In the genomic region with DNA sequence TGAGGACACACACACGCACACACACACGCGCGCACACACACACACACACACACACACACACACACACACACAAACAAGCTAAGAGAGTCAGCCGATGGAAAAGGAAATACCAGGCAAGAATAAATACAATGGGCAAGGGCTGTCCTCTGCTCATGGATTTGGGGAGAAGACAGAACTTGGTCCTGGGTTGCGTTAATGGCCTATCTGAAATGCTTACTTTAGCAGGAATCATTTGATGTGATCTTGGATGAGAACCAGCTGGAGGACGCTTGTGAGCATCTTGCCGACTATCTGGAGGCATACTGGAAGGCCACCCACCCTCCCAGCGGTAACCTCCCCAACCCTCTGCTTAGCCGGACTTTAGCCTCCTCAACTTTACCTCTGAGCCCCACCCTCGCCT, we compare ENCODE assay signal across 24 mouse cellular contexts.
"Had no signal": no experiment of that assay in that cellular context is flagged by ENCODE, and none has a peak within 500 bp of the region (broad histone marks: within the 10 kb centered on the region; RNA-seq: fewer than 3 reads in every experiment).

No protein-coding gene starts in this region.

- H3K9ac ChIP-seq: heart, embryonic 12.5 days; hindbrain, embryonic 12.5 days; hindbrain, embryonic 14.5 days; limb, embryonic 12.5 days had no signal

- H3K36me3 ChIP-seq: hindbrain, embryonic 12.5 days had no signal

- H3K27ac ChIP-seq: gastrocnemius, adult 2 months; heart, embryonic 10.5 days; hindbrain, embryonic 10.5 days; hindbrain, embryonic 12.5 days; hindbrain, embryonic 14.5 days; layer of hippocampus, adult 2 months; left cerebral cortex, adult 2 months; limb, embryonic 10.5 days; limb, embryonic 12.5 days had no signal

- DNase-seq: gastrocnemius, adult 2 months; gastrocnemius, postnatal 10 days; gastrocnemius, postnatal 25 days; heart, adult 18-20 months; heart, postnatal 10 days; heart, postnatal 4 days; kidney, adult 18-20 months; kidney, adult 8-10 months; kidney, postnatal 10 days; kidney, postnatal 25 days; kidney, postnatal 4 days; liver had no signal

- H3K4me3 ChIP-seq: gastrocnemius, adult 2 months; heart, embryonic 10.5 days; heart, embryonic 12.5 days; hindbrain, embryonic 10.5 days; hindbrain, embryonic 12.5 days; layer of hippocampus, adult 2 months; left cerebral cortex, adult 2 months; limb, embryonic 10.5 days; limb, embryonic 12.5 days had no signal

- H3K4me2 ChIP-seq: heart, embryonic 12.5 days; hindbrain, embryonic 12.5 days; hindbrain, embryonic 14.5 days; limb, embryonic 12.5 days had no signal

- H3K9me3 ChIP-seq: heart, embryonic 10.5 days; heart, embryonic 12.5 days; hindbrain, embryonic 10.5 days; hindbrain, embryonic 12.5 days; limb, embryonic 10.5 days; limb, embryonic 12.5 days had no signal

- ATAC-seq: hindbrain, embryonic 16.5 days; inflammation-experienced regulatory T-cells, adult 6 months; intestine, embryonic 16.5 days had no signal

- H3K27me3 ChIP-seq: heart, embryonic 12.5 days; hindbrain, embryonic 12.5 days; limb, embryonic 12.5 days had no signal

- H3K4me1 ChIP-seq: heart, embryonic 10.5 days; heart, embryonic 12.5 days; hindbrain, embryonic 10.5 days; hindbrain, embryonic 12.5 days; limb, embryonic 10.5 days; limb, embryonic 12.5 days had no signal
